Mouse (Mus musculus) neural tube, embryonic 10.5 days (tissue): ENCODE measurements around the gene 1700084M14Rik.
"Not testable (repeated sequence)": the region's sequence is repeated elsewhere in the genome, so short reads cannot be mapped to it uniquely, and the experiment has no call there.

Experiments
- DNase-seq: peaks from one replicate; pipeline ENCODE4 v3.0.0-alpha.2; 2017; ENCODE audit warnings: low spot score; ENCODE audit errors: extremely low spot score

The 1700084M14Rik gene

DNA sequence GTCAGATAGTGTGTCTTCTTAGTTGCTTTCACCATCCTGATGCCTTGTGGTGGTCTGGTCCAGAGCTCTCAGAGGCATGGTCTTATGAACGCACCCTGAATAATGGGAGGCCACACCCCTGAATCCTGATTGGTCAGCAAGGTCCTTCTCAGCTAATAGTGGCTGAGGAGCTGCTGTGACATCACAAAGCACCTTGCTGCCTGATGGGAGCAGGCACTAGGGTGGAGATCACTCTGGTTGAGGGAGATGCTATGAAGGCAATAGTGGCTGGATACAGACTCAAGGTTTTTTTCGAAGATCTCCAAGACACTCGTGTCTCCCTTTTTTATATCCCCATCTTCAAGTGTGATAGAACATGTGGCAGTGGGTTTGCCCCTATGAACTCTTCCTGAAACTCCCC, at the start of gene 1700084M14Rik:
Gene 1700084M14Rik, minus strand, starts transcription at position 101 of the 400 bp plus-strand sequence.
- DNase-seq, result not testable (repeated sequence)
